ENCODE assay signal across 16 mouse cellular contexts in genomic region chr10:18058681-18059338, GRCm38 (mm10).
"Had no signal": no experiment of that assay in that cellular context is flagged by ENCODE, and none has a peak within 500 bp of the region (broad histone marks: within the 10 kb centered on the region; RNA-seq: fewer than 3 reads in every experiment).

No protein-coding gene starts in this region.

- H3K27ac ChIP-seq: liver, embryonic 13.5 days; macrophage; midbrain, embryonic 13.5 days; neural tube, embryonic 12.5 days; stomach, embryonic 15.5 days had no signal

- H3K36me3 ChIP-seq: liver, embryonic 13.5 days; midbrain, embryonic 13.5 days; neural tube, embryonic 12.5 days; stomach, embryonic 15.5 days had no signal

- H3K4me2 ChIP-seq: liver, embryonic 13.5 days; midbrain, embryonic 13.5 days; neural tube, embryonic 12.5 days; stomach, embryonic 15.5 days had no signal

- DNase-seq: kidney, adult 18-20 months; kidney, adult 9 months; kidney, postnatal 14 days; kidney, postnatal 4 days; left cerebral cortex, postnatal 4 days; liver, embryonic 13.5 days; lung, adult 2 months; lung, postnatal 14 days; retina, postnatal 1 day; right cerebral cortex, postnatal 25 days; spleen, adult 18-20 months; thymus, postnatal 25 days had no signal

- H3K4me3 ChIP-seq: liver, embryonic 13.5 days; midbrain, embryonic 13.5 days; neural tube, embryonic 12.5 days; stomach, embryonic 15.5 days had no signal

- H3K9me3 ChIP-seq: liver, embryonic 13.5 days; midbrain, embryonic 13.5 days; neural tube, embryonic 12.5 days; stomach, embryonic 15.5 days had no signal

- H3K27me3 ChIP-seq: liver, embryonic 13.5 days; midbrain, embryonic 13.5 days; neural tube, embryonic 12.5 days; stomach, embryonic 15.5 days had no signal

- ATAC-seq: midbrain, embryonic 13.5 days had no signal

- H3K9ac ChIP-seq: liver, embryonic 13.5 days; midbrain, embryonic 13.5 days; neural tube, embryonic 12.5 days; stomach, embryonic 15.5 days had no signal
